Mouse (Mus musculus) thymus, adult 2 months (tissue): Measurements from ENCODE around the gene Pla2g2d.

Source experiments
- CTCF ChIP-seq: fragments of 200-500 bp; IDR thresholded peaks from 2 replicates; pipeline ENCODE4 v1.5.1; 2012; ENCODE audit warnings: mild to moderate bottlenecking, control low read depth, low read length, moderate library complexity, borderline replicate concordance; ENCODE audit not compliant: control insufficient read depth, poor library complexity, insufficient read depth; ENCODE audit errors: extremely low read depth
- POLR2A ChIP-seq: fragments of 200-500 bp; IDR thresholded peaks from 2 replicates; pipeline ENCODE4 v1.6.1; 2012; ENCODE audit warnings: mild to moderate bottlenecking, low read length, control low read depth, moderate library complexity; ENCODE audit not compliant: control insufficient read depth, poor library complexity, insufficient read depth; ENCODE audit errors: extremely low read depth

DNA sequence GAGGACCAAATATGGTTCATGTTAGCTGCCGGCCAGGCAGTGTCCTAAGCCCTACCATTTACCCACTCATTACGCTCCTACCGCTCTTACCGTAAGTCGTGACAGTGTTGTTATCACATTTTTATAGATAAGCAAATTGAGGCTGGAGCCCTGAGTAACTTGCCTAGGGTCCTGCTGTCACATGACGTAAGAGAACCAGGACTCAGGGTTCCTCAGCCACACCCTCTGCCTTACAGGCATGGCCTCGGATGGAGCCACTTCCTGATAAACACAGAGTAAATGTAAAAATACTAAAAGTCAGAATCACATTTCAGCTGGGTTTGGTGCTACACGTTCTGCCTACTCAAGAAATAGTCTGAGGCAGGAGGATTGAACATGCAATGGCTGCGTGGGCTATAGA, 21.1 kb upstream of the Pla2g2d start:
- TF ChIP-seq POLR2A (no peak), CTCF (no peak)
